Mouse (Mus musculus): ENCODE measurements at regions not wholly inside any gene's neighbourhood (a gene's known extent, or its start where the extent isn't known, plus 50 kb on each side); places are given as distances from the start of the nearest gene placed in this dataset.

DNA sequence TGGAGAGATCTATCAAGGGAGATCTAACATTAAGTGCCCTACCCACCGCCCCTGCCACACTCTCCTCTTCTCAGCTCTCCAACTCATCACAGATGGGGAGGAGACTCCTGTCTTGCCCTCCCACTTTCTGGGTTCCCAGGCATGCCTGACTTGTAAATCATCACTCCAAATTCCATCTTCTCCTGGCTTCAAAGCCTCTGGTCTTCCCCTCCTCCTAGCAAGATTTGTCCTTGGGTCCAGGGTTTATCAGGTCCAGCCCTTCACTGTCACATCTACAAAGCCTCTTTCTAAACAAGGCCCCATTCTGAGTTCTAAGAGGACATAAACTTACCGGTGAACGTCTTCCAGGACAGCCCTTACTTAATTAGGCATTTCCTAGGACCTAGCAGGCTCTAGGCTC lies 73.3 kb upstream of the Col5a1 start:
- Histone ChIP-seq H3K27me3 (replicated peaks; ENCODE audit: control insufficient read depth, insufficient read depth, low read length) (no peaks in the 10 kb centered on the region), H3K27ac (ENCODE audit: low read depth, low read length) (no peak overlapping the region), H3K4me2 (replicated peaks; ENCODE audit: low read depth) (no peak overlapping the region), H3K9me3 (ENCODE audit: control insufficient read depth) (no peaks in the 10 kb centered on the region), H3K4me3 (ENCODE audit: low read depth, low read length) (no peak overlapping the region), H3K4me1 (replicated peaks; ENCODE audit: control insufficient read depth, insufficient read depth, low read length) (0 out of 2 replicates have a peak, but pooled peaks cover 2% of the 10 kb centered on the region), H3K9ac (ENCODE audit: low read depth, low read length) (no peak overlapping the region), H3K36me3 (ENCODE audit: control insufficient read depth, insufficient read depth) (no peaks in the 10 kb centered on the region)
- ATAC-seq: no peak
- WGBS: 21% methylated on average over 3 of the region's 3 CpGs
- TF ChIP-seq CTCF (IDR thresholded peaks at IDR 0.05; ENCODE audit: low read depth): no peak

DNA sequence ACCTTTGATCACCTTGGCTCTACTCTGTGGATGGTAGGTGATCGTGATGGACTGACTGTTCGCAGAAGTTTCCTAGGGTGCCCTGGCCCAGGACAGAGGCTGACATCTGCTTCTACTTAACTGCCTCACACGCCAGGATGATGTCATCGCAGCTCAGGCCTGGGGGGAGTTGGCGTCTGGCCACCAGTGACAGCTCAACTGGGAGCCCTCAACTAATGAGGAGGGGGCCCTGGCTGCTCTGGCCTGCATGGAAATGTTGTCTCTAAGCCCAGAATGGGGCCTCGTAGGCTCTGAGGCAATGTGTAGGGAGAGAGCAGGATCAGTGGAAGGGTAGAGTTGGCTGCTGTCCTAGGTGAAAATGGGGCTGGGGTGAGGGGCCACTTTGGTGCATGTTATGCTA lies 72.9 kb upstream of the Col5a1 start:
- Histone ChIP-seq H3K27me3 (replicated peaks; ENCODE audit: control insufficient read depth, insufficient read depth, low read length) (no peaks in the 10 kb centered on the region), H3K4me2 (replicated peaks; ENCODE audit: low read depth) (no peak overlapping the region), H3K4me3 (ENCODE audit: low read depth, low read length) (no peak overlapping the region), H3K4me1 (replicated peaks; ENCODE audit: control insufficient read depth, insufficient read depth, low read length) (0 out of 2 replicates have a peak, but pooled peaks cover 2% of the 10 kb centered on the region), H3K9me3 (ENCODE audit: control insufficient read depth) (no peaks in the 10 kb centered on the region), H3K36me3 (ENCODE audit: control insufficient read depth, insufficient read depth) (no peaks in the 10 kb centered on the region), H3K9ac (ENCODE audit: low read depth, low read length) (no peak overlapping the region), H3K27ac (ENCODE audit: low read depth, low read length) (no peak overlapping the region)
- peak; percentile 22; the same call in 1 of the 2 replicates for ATAC-seq
- WGBS: 49% methylated on average over 6 of the region's 6 CpGs
- no peak for TF ChIP-seq CTCF (IDR thresholded peaks at IDR 0.05; ENCODE audit: low read depth)

DNA sequence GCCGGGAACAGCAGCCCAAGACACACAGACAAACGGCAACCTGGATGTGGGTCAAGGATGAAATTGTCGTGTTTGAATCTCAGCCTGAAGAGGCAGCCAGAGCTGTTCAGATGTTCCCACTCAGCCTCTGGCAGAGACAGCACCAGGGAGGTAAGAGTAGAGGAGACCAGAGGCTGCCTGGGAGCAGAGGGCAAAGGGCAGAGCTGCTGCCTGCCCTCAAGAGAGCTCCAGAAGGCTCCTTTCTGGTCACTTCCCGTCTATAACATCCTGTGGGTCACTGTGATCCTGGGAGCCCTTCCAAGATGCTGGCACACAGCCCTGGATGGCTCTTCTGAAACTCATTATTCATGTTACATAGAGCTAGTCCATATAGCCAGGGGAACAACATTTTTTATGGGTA lies 67.6 kb upstream of the Col5a1 start:
- ATAC-seq: no peak
- Histone ChIP-seq H3K9ac (ENCODE audit: low read depth, low read length) (no peak overlapping the region), H3K4me3 (ENCODE audit: low read depth, low read length) (no peak overlapping the region), H3K36me3 (ENCODE audit: control insufficient read depth, insufficient read depth) (no peaks in the 10 kb centered on the region), H3K9me3 (ENCODE audit: control insufficient read depth) (no peaks in the 10 kb centered on the region), H3K27me3 (replicated peaks; ENCODE audit: control insufficient read depth, insufficient read depth, low read length) (no peaks in the 10 kb centered on the region), H3K27ac (ENCODE audit: low read depth, low read length) (no peak overlapping the region), H3K4me2 (replicated peaks; ENCODE audit: low read depth) (no peak overlapping the region), H3K4me1 (replicated peaks; ENCODE audit: control insufficient read depth, insufficient read depth, low read length) (0 out of 2 replicates have a peak, but pooled peaks cover 2% of the 10 kb centered on the region)
- no peak for TF ChIP-seq CTCF (IDR thresholded peaks at IDR 0.05; ENCODE audit: low read depth)
- 43% methylated on average over 4 of the region's 4 CpGs for WGBS

- H3K36me3 ChIP-seq (ENCODE audit: control insufficient read depth, insufficient read depth): no peaks in the 10 kb centered on the region
Observed at GRCm38 (mm10) chr2:27826826-27827225, 59.4 kb upstream of the Col5a1 start.

GRCm38 (mm10) chr2:27827582-27827981 lies 58.6 kb upstream of the Col5a1 start:
- Histone ChIP-seq H3K9ac (ENCODE audit: low read depth, low read length) (no peak overlapping the region), H3K4me2 (replicated peaks; ENCODE audit: low read depth) (no peak overlapping the region), H3K27ac (ENCODE audit: low read depth, low read length) (no peak overlapping the region), H3K4me1 (replicated peaks; ENCODE audit: control insufficient read depth, insufficient read depth, low read length) (no peaks in the 10 kb centered on the region), H3K36me3 (ENCODE audit: control insufficient read depth, insufficient read depth) (no peaks in the 10 kb centered on the region), H3K27me3 (replicated peaks; ENCODE audit: control insufficient read depth, insufficient read depth, low read length) (no peaks in the 10 kb centered on the region), H3K9me3 (ENCODE audit: control insufficient read depth) (no peaks in the 10 kb centered on the region), H3K4me3 (ENCODE audit: low read depth, low read length) (no peak overlapping the region)
- ATAC-seq: no peak
- TF ChIP-seq CTCF (IDR thresholded peaks at IDR 0.05; ENCODE audit: low read depth): no peak
- WGBS: 86% methylated on average over 5 of the region's 5 CpGs

More at GRCm38 (mm10) chr2:27826826-27827225, 59.4 kb upstream of the Col5a1 start:
- Histone ChIP-seq H3K9ac (ENCODE audit: low read depth, low read length) (no peak overlapping the region), H3K27ac (ENCODE audit: low read depth, low read length) (no peak overlapping the region), H3K27me3 (replicated peaks; ENCODE audit: control insufficient read depth, insufficient read depth, low read length) (no peaks in the 10 kb centered on the region), H3K4me3 (ENCODE audit: low read depth, low read length) (no peak overlapping the region), H3K9me3 (ENCODE audit: control insufficient read depth) (no peaks in the 10 kb centered on the region), H3K4me1 (replicated peaks; ENCODE audit: control insufficient read depth, insufficient read depth, low read length) (no peaks in the 10 kb centered on the region), H3K4me2 (replicated peaks; ENCODE audit: low read depth) (no peak overlapping the region)
- 63% methylated on average over 2 of the region's 2 CpGs for WGBS
- no peak for TF ChIP-seq CTCF (IDR thresholded peaks at IDR 0.05; ENCODE audit: low read depth)
- no peak for ATAC-seq

GRCm38 (mm10) chr2:27828237-27828636 lies 58.0 kb upstream of the Col5a1 start:
- H3K27ac ChIP-seq (ENCODE audit: low read depth, low read length): no peak overlapping the region
- no peak overlapping the region for H3K9ac ChIP-seq (ENCODE audit: low read depth, low read length)
- WGBS: 75% methylated on average over 6 of the region's 6 CpGs
- H3K4me2 ChIP-seq (replicated peaks; ENCODE audit: low read depth): no peak overlapping the region
- no peak for TF ChIP-seq CTCF (IDR thresholded peaks at IDR 0.05; ENCODE audit: low read depth)
- H3K36me3 ChIP-seq (ENCODE audit: control insufficient read depth, insufficient read depth): no peaks in the 10 kb centered on the region
- no peaks in the 10 kb centered on the region for H3K27me3 ChIP-seq (replicated peaks; ENCODE audit: control insufficient read depth, insufficient read depth, low read length)
- no peak overlapping the region for H3K4me3 ChIP-seq (ENCODE audit: low read depth, low read length)
- no peak for ATAC-seq
- no peaks in the 10 kb centered on the region for H3K9me3 ChIP-seq (ENCODE audit: control insufficient read depth)
- no peaks in the 10 kb centered on the region for H3K4me1 ChIP-seq (replicated peaks; ENCODE audit: control insufficient read depth, insufficient read depth, low read length)

GRCm38 (mm10) chr2:27829551-27829950 lies 56.7 kb upstream of the Col5a1 start:
- Histone ChIP-seq H3K36me3 (ENCODE audit: control insufficient read depth, insufficient read depth) (no peaks in the 10 kb centered on the region), H3K4me2 (replicated peaks; ENCODE audit: low read depth) (no peak overlapping the region), H3K4me1 (replicated peaks; ENCODE audit: control insufficient read depth, insufficient read depth, low read length) (no peaks in the 10 kb centered on the region), H3K27me3 (replicated peaks; ENCODE audit: control insufficient read depth, insufficient read depth, low read length) (no peaks in the 10 kb centered on the region), H3K4me3 (ENCODE audit: low read depth, low read length) (no peak overlapping the region), H3K9ac (ENCODE audit: low read depth, low read length) (no peak overlapping the region), H3K9me3 (ENCODE audit: control insufficient read depth) (no peaks in the 10 kb centered on the region), H3K27ac (ENCODE audit: low read depth, low read length) (no peak overlapping the region)
- 51% methylated on average over 5 of the region's 5 CpGs for WGBS
- TF ChIP-seq CTCF (IDR thresholded peaks at IDR 0.05; ENCODE audit: low read depth): no peak
- no peak for ATAC-seq

All from intestine, postnatal 0 days (tissue).